ENCODE assay signal across 25 mouse cellular contexts in genomic region chr11:106338029-106338428, GRCm38 (mm10). TPM values are rescaled to one million over a fixed set of nuclear protein-coding genes. Genes with fewer than 3 reads are reported as not detected.
"Had no signal": no experiment of that assay in that cellular context is flagged by ENCODE, and none has a peak within 500 bp of the region (broad histone marks: within the 10 kb centered on the region; RNA-seq: fewer than 3 reads in every experiment).

No protein-coding gene starts in this region.

- H3K9me3 ChIP-seq: liver, embryonic 13.5 days; liver, embryonic 15.5 days; lung, embryonic 15.5 days; midbrain, embryonic 13.5 days; midbrain, embryonic 15.5 days; neural tube, embryonic 13.5 days; neural tube, embryonic 15.5 days; stomach, embryonic 15.5 days had no signal

- H3K4me1 ChIP-seq: liver, embryonic 13.5 days; liver, embryonic 15.5 days; midbrain, embryonic 13.5 days; midbrain, embryonic 15.5 days; neural tube, embryonic 15.5 days; stomach, embryonic 15.5 days had no signal

- H3K4me2 ChIP-seq: liver, embryonic 13.5 days; liver, embryonic 15.5 days; lung, embryonic 15.5 days; midbrain, embryonic 13.5 days; midbrain, embryonic 15.5 days; neural tube, embryonic 13.5 days; neural tube, embryonic 15.5 days; stomach, embryonic 15.5 days had no signal

- ATAC-seq: liver, postnatal 0 days; lung, postnatal 0 days; midbrain, embryonic 13.5 days; midbrain, embryonic 15.5 days had no signal

- H3K36me3 ChIP-seq: liver, embryonic 13.5 days; liver, embryonic 15.5 days; lung, embryonic 15.5 days; midbrain, embryonic 13.5 days; midbrain, embryonic 15.5 days; neural tube, embryonic 13.5 days; neural tube, embryonic 15.5 days; stomach, embryonic 15.5 days had no signal

- H3K27ac ChIP-seq: liver, embryonic 13.5 days; liver, embryonic 15.5 days; lung, embryonic 15.5 days; macrophage; midbrain, embryonic 13.5 days; midbrain, embryonic 15.5 days; neural tube, embryonic 13.5 days; neural tube, embryonic 15.5 days; stomach, embryonic 15.5 days had no signal

- H3K27me3 ChIP-seq: liver, embryonic 13.5 days; liver, embryonic 15.5 days; lung, embryonic 15.5 days; midbrain, embryonic 13.5 days; midbrain, embryonic 15.5 days; neural tube, embryonic 13.5 days; neural tube, embryonic 15.5 days; stomach, embryonic 15.5 days had no signal

- DNase-seq: liver, embryonic 13.5 days; liver, postnatal 0 days; lung, adult 2 months; lung, postnatal 14 days; lung, postnatal 36 days; right cerebral cortex, adult 18-20 months; right cerebral cortex, postnatal 25 days; right cerebral cortex, postnatal 4 days; thymus, adult 18-20 months; thymus, postnatal 14 days; thymus, postnatal 36 days had no signal

- H3K9ac ChIP-seq: liver, embryonic 13.5 days; liver, embryonic 15.5 days; liver, postnatal 0 days; lung, embryonic 15.5 days; midbrain, embryonic 13.5 days; midbrain, embryonic 15.5 days; neural tube, embryonic 13.5 days; neural tube, embryonic 15.5 days; stomach, embryonic 15.5 days had no signal

- H3K4me3 ChIP-seq: liver, embryonic 13.5 days; liver, embryonic 15.5 days; lung, embryonic 15.5 days; megakaryocyte, embryonic 14.5 days; midbrain, embryonic 13.5 days; midbrain, embryonic 15.5 days; neural tube, embryonic 13.5 days; neural tube, embryonic 15.5 days; stomach, embryonic 15.5 days had no signal

RNA-seq across cellular contexts. Expression of gene Scn4a, which starts 15.1 kb away (rescaled TPM):
- total RNA-seq: megakaryocyte progenitor cell, adult 5-6 weeks; midbrain, postnatal 0 days had no signal
- polyA plus RNA-seq: midbrain, embryonic 15.5 days; neural tube, embryonic 13.5 days had no signal

RNA-seq across cellular contexts. Expression of gene Prr29, which starts 27.2 kb away (rescaled TPM):
- total RNA-seq: megakaryocyte progenitor cell, adult 5-6 weeks; monocyte, adult 5-6 weeks had no signal
- polyA plus RNA-seq: liver, embryonic 13.5 days; liver, embryonic 15.5 days; liver, postnatal 0 days; macrophage; midbrain, embryonic 13.5 days; midbrain, embryonic 15.5 days; midbrain, postnatal 0 days; neural tube, embryonic 11.5 days; neural tube, embryonic 13.5 days had no signal

RNA-seq across cellular contexts. Expression of gene Gh, which starts 36.4 kb away (rescaled TPM):
- total RNA-seq: megakaryocyte progenitor cell, adult 5-6 weeks; monocyte, adult 5-6 weeks had no signal
- polyA plus RNA-seq: liver, embryonic 13.5 days; liver, embryonic 15.5 days; lung, embryonic 15.5 days; lung, postnatal 0 days; macrophage; midbrain, embryonic 13.5 days; midbrain, embryonic 15.5 days; midbrain, postnatal 0 days; neural tube, embryonic 11.5 days; neural tube, embryonic 13.5 days; neural tube, embryonic 15.5 days; stomach, embryonic 15.5 days had no signal
